Mouse (Mus musculus) stomach, embryonic 14.5 days (tissue): ENCODE data around the gene Tpmt. TPM values are rescaled to one million over a fixed set of nuclear protein-coding genes. Genes with fewer than 3 reads are reported as not detected.
A peak's percentile ranks its signal among the peaks of the same experiment; 100 is the strongest.

Source experiments
- ATAC-seq: fragments of 200-750 bp; cut with Nextera tagmentation; 2 replicates; pipeline ENCODE4 v1.8.0; 2017; ENCODE audit warnings: low read depth, moderate TSS enrichment; ENCODE audit not compliant: insufficient number of reproducible peaks, insufficient read depth, low FRiP score
- H3K27ac ChIP-seq: fragments of 300-500 bp; sonication (generic); 2 replicates; pipeline ENCODE4 v1.5.1; 2014; ENCODE audit warnings: mild to moderate bottlenecking, low read length, moderate library complexity, mixed read lengths
- H3K27me3 ChIP-seq: fragments of 300-500 bp; sonication (generic); 2 replicates; pipeline ENCODE4 v1.6.1; 2014; ENCODE audit warnings: low read length, control low read depth, mixed read lengths; ENCODE audit not compliant: control insufficient read depth, insufficient read depth
- H3K36me3 ChIP-seq: fragments of 300-500 bp; sonication (generic); 2 replicates; pipeline ENCODE4 v1.6.1; 2014; ENCODE audit warnings: mild to moderate bottlenecking, control low read depth, low read length, moderate library complexity, mixed read lengths; ENCODE audit not compliant: control insufficient read depth, insufficient read depth
- H3K4me1 ChIP-seq: fragments of 300-500 bp; sonication (generic); 2 replicates; pipeline ENCODE4 v1.6.1; 2014; ENCODE audit warnings: low read length, control low read depth, mixed read lengths; ENCODE audit not compliant: control insufficient read depth, insufficient read depth
- H3K4me2 ChIP-seq: fragments of 300-500 bp; sonication (generic); replicated peaks from 2 replicates; pipeline ENCODE4 v1.6.1; 2014; ENCODE audit warnings: low read depth, low read length, control low read depth
- H3K4me3 ChIP-seq: fragments of 300-500 bp; sonication (generic); 2 replicates; pipeline ENCODE4 v1.5.1; 2014; ENCODE audit warnings: low read depth, low read length, control low read depth
- H3K9ac ChIP-seq: fragments of 300-500 bp; sonication (generic); replicated peaks from 2 replicates; pipeline ENCODE4 v1.6.1; 2014; ENCODE audit warnings: low read depth, mild to moderate bottlenecking, control low read depth, low read length, moderate library complexity, mixed read lengths
- H3K9me3 ChIP-seq: fragments of 300-500 bp; sonication (generic); 2 replicates; pipeline ENCODE4 v1.6.1; 2016; ENCODE audit warnings: low read depth, low read length, control low read depth; ENCODE audit not compliant: control insufficient read depth
- WGBS: fragments of 180-500 bp; shearing (Covaris S2); extraction: QIAGEN DNeasy Blood & Tissue Kit; methylation state at CpG from one replicate; pipeline ENCODE4 v1.1.7; 2014; 5-methylcytosine and 5-hydroxymethylcytosine counted together
- polyA plus RNA-seq: library from polyadenylated mRNA; unstranded; fragments of >200 nt; fragmentation: Nextera tagmentation; extraction: Ambion mirVana; gene quantifications from 2 replicates; pipeline ENCODE4 v1.2.1, GENCODE M21; 2014

Tpmt gene
- polyA plus RNA-seq, 1 experiment from 2014 or later, result 24.2 TPM

GRCm38 (mm10) chr13:47071871-47072270 is 27.3 kb upstream of the Tpmt start:
- H3K4me2 ChIP-seq, result no peak overlapping the region
- peaks cover 13% of the 10 kb centered on the region for H3K36me3 ChIP-seq
- no peak overlapping the region for H3K27ac ChIP-seq
- no peaks in the 10 kb centered on the region for H3K27me3 ChIP-seq
- no peak for ATAC-seq
- no peaks in the 10 kb centered on the region for H3K4me1 ChIP-seq
- 95% methylated on average over 13 of the region's 13 CpGs for WGBS
- H3K9me3 ChIP-seq, result no peaks in the 10 kb centered on the region
- H3K9ac ChIP-seq, result no peak overlapping the region
- H3K4me3 ChIP-seq, result no peak overlapping the region

GRCm38 (mm10) chr13:47070329-47071080 is 26.0 kb upstream of the Tpmt start:
- Histone ChIP-seq H3K9ac (no peak overlapping the region), H3K9me3 (no peaks in the 10 kb centered on the region), H3K36me3 (peaks cover 13% of the 10 kb centered on the region), H3K4me2 (no peak overlapping the region), H3K4me1 (no peaks in the 10 kb centered on the region), H3K4me3 (no peak overlapping the region), H3K27ac (no peak overlapping the region), H3K27me3 (no peaks in the 10 kb centered on the region)
- 74% methylated on average over 15 of the region's 15 CpGs for WGBS
- ATAC-seq, result no peak

GRCm38 (mm10) chr13:47067001-47067400 is 22.5 kb upstream of the Tpmt start:
- H3K9ac ChIP-seq, result no peak overlapping the region
- WGBS, result 94% methylated on average over 6 of the region's 6 CpGs
- peak overlapping the region; percentile 33; the same call in 1 of the 2 replicates for H3K27ac ChIP-seq
- ATAC-seq, result no peak
- H3K4me2 ChIP-seq, result no peak overlapping the region
- no peaks in the 10 kb centered on the region for H3K4me1 ChIP-seq
- no peak overlapping the region for H3K4me3 ChIP-seq
- H3K27me3 ChIP-seq, result no peaks in the 10 kb centered on the region
- H3K36me3 ChIP-seq, result peaks cover 9% of the 10 kb centered on the region; the same call in 1 of the 2 replicates
- no peaks in the 10 kb centered on the region for H3K9me3 ChIP-seq

- 93% methylated on average over 10 of the region's 10 CpGs for WGBS
- Histone ChIP-seq H3K4me1 (no peaks in the 10 kb centered on the region), H3K36me3 (peaks cover 9% of the 10 kb centered on the region; the same call in 1 of the 2 replicates), H3K9ac (no peak overlapping the region), H3K27me3 (no peaks in the 10 kb centered on the region), H3K27ac (peak overlapping the region; percentile 33; the same call in 1 of the 2 replicates), H3K4me2 (no peak overlapping the region), H3K4me3 (no peak overlapping the region), H3K9me3 (no peaks in the 10 kb centered on the region)
- ATAC-seq, result no peak
These were observed 22.0 kb upstream of the Tpmt start for GRCm38 (mm10) chr13:47066516-47066915.

GRCm38 (mm10) chr13:47063985-47064760 is 19.6 kb upstream of the Tpmt start:
- H3K27ac ChIP-seq, result no peak overlapping the region
- ATAC-seq, result no peak
- WGBS, result 77% methylated on average over 15 of the region's 15 CpGs

GRCm38 (mm10) chr13:47062756-47063155 is 18.2 kb upstream of the Tpmt start:
- no peak overlapping the region for H3K4me3 ChIP-seq
- no peak overlapping the region for H3K27ac ChIP-seq
- no peak for ATAC-seq
- H3K9ac ChIP-seq, result no peak overlapping the region
- H3K36me3 ChIP-seq, result peaks cover 3% of the 10 kb centered on the region; the same call in 1 of the 2 replicates
- H3K9me3 ChIP-seq, result no peaks in the 10 kb centered on the region
- H3K4me2 ChIP-seq, result no peak overlapping the region
- no peaks in the 10 kb centered on the region for H3K27me3 ChIP-seq
- WGBS, result 91% methylated on average over 17 of the region's 17 CpGs
- H3K4me1 ChIP-seq, result no peaks in the 10 kb centered on the region

More at GRCm38 (mm10) chr13:47063985-47064760, 19.6 kb upstream of the Tpmt start:
- no peak overlapping the region for H3K4me2 ChIP-seq
- no peak overlapping the region for H3K9ac ChIP-seq
- H3K4me1 ChIP-seq, result no peaks in the 10 kb centered on the region
- H3K27me3 ChIP-seq, result no peaks in the 10 kb centered on the region
- H3K4me3 ChIP-seq, result no peak overlapping the region
- no peaks in the 10 kb centered on the region for H3K9me3 ChIP-seq
- peaks cover 9% of the 10 kb centered on the region; the same call in 1 of the 2 replicates for H3K36me3 ChIP-seq

- Histone ChIP-seq H3K9ac (no peak overlapping the region), H3K27ac (no peak overlapping the region), H3K4me1 (no peaks in the 10 kb centered on the region), H3K36me3 (peaks cover 9% of the 10 kb centered on the region; the same call in 1 of the 2 replicates), H3K9me3 (no peaks in the 10 kb centered on the region), H3K4me2 (no peak overlapping the region), H3K4me3 (no peak overlapping the region), H3K27me3 (no peaks in the 10 kb centered on the region)
- ATAC-seq, result no peak
- WGBS, result 91% methylated on average over 5 of the region's 5 CpGs
These were observed 12.2 kb upstream of the Tpmt start for GRCm38 (mm10) chr13:47056781-47057180.

GRCm38 (mm10) chr13:47056126-47056525 is 11.6 kb upstream of the Tpmt start:
- Histone ChIP-seq H3K27ac (no peak overlapping the region), H3K27me3 (no peaks in the 10 kb centered on the region), H3K36me3 (peaks cover 9% of the 10 kb centered on the region; the same call in 1 of the 2 replicates), H3K4me2 (no peak overlapping the region), H3K4me3 (no peak overlapping the region), H3K9ac (no peak overlapping the region), H3K4me1 (no peaks in the 10 kb centered on the region), H3K9me3 (no peaks in the 10 kb centered on the region)
- 86% methylated on average over 11 of the region's 11 CpGs for WGBS
- ATAC-seq, result no peak
